Mouse (Mus musculus) heart, postnatal 0 days (tissue): ENCODE results near the gene Dclk1. TPM values are rescaled to one million over a fixed set of nuclear protein-coding genes. Genes with fewer than 3 reads are reported as not detected.

Experiments
- ATAC-seq: fragments of 200-750 bp; cut with Nextera tagmentation; 2 replicates; pipeline ENCODE4 v1.8.0; 2017; ENCODE audit warnings: low read depth, moderate number of reproducible peaks, moderate library complexity; ENCODE audit not compliant: insufficient read depth
- DNase-seq: peaks from one replicate; pipeline ENCODE4 v3.0.0-alpha.2; 2016; ENCODE audit warnings: low spot score
- H3K27ac ChIP-seq: fragments of 300-500 bp; sonication (generic); 2 replicates; pipeline ENCODE4 v1.5.1; 2014; ENCODE audit warnings: low read depth, mild to moderate bottlenecking
- H3K27me3 ChIP-seq: fragments of 300-500 bp; sonication (generic); 2 replicates; pipeline ENCODE4 v1.6.1; 2014; ENCODE audit warnings: low read length, mixed read lengths; ENCODE audit not compliant: control insufficient read depth, insufficient read depth
- H3K36me3 ChIP-seq: fragments of 300-500 bp; sonication (generic); replicated peaks from 2 replicates; pipeline ENCODE4 v1.6.1; 2014; ENCODE audit warnings: low read length, mixed read lengths; ENCODE audit not compliant: control insufficient read depth, insufficient read depth
- H3K4me1 ChIP-seq: fragments of 300-500 bp; sonication (generic); 2 replicates; pipeline ENCODE4 v1.6.1; 2014; ENCODE audit warnings: antibody characterized with exemption; ENCODE audit not compliant: control insufficient read depth, insufficient read depth
- H3K4me2 ChIP-seq: fragments of 300-500 bp; sonication (generic); 2 replicates; pipeline ENCODE4 v1.6.1; 2014; ENCODE audit warnings: low read depth, mild to moderate bottlenecking, low read length, moderate library complexity
- H3K4me3 ChIP-seq: fragments of 300-500 bp; sonication (generic); 2 replicates; pipeline ENCODE4 v1.5.1; 2014; ENCODE audit warnings: low read depth, low read length
- H3K9ac ChIP-seq: fragments of 300-500 bp; sonication (generic); replicated peaks from 2 replicates; pipeline ENCODE4 v1.6.1; 2014; ENCODE audit warnings: low read depth, low read length, mixed read lengths
- H3K9me3 ChIP-seq: fragments of 300-500 bp; sonication (generic); replicated peaks from 2 replicates; pipeline ENCODE4 v1.6.1; 2016; ENCODE audit warnings: low read length; ENCODE audit not compliant: control insufficient read depth
- CTCF ChIP-seq: IDR thresholded peaks from 2 replicates; pipeline ENCODE4 v1.5.1; 2016; ENCODE audit warnings: antibody characterized with exemption, control low read depth, low read depth
- EP300 ChIP-seq: IDR thresholded peaks from 2 replicates; pipeline ENCODE4 v1.6.1; 2016; ENCODE audit warnings: antibody characterized with exemption, low read depth
- WGBS: fragments of 180-500 bp; shearing (Covaris S2); extraction: QIAGEN DNeasy Blood & Tissue Kit; methylation state at CpG from one replicate; pipeline ENCODE4 v1.1.7; 2014; 5-methylcytosine and 5-hydroxymethylcytosine counted together
- polyA plus RNA-seq: library from polyadenylated mRNA; unstranded; fragments of >200 nt; fragmentation: Nextera tagmentation; extraction: Ambion mirVana; gene quantifications from 2 replicates; pipeline ENCODE4 v1.2.1, GENCODE M21; 2015
- total RNA-seq: library from RNA; depleted of rRNA; stranded (reverse); fragments of >200 nt; gene quantifications from 2 replicates; pipeline ENCODE4 v1.2.3, GENCODE M21; 2014; ENCODE audit warnings: low replicate concordance

The Dclk1 gene
- total and polyA plus RNA-seq, 2 experiments from 2014 or later = 4.9 to 18.7 TPM

DNA sequence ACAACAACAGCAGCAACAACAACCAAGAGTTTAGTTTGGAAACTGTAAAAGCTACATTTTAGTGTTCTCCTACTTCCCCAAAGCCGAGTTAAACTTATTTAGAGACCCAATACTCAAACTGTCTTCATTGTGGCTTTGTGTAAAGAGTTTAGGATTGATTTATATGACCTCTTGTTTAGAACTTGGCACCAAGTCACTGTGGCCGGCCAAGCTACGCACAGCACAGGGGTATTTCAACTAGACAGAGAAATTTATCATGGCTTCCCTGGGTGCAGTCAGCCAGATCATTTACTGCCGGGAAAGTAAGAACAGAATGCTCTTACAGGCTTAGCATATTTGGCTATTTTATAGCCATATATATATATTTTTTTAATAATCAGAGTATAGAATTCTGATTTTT lies 49.8 kb downstream of the Dclk1 start:
- H3K36me3 ChIP-seq = no peaks in the 10 kb centered on the region
- 84% methylated on average over 4 of the region's 4 CpGs for WGBS
- no peaks in the 10 kb centered on the region for H3K9me3 ChIP-seq
- no peak overlapping the region for H3K4me2 ChIP-seq
- TF ChIP-seq EP300 = no peak
- no peak for TF ChIP-seq CTCF
- DNase-seq (no peak), ATAC-seq (no peak)
- H3K9ac ChIP-seq = no peak overlapping the region
- H3K4me3 ChIP-seq = no peak overlapping the region
- no peaks in the 10 kb centered on the region for H3K4me1 ChIP-seq
- H3K27ac ChIP-seq = no peak overlapping the region
- H3K27me3 ChIP-seq = no peaks in the 10 kb centered on the region

DNA sequence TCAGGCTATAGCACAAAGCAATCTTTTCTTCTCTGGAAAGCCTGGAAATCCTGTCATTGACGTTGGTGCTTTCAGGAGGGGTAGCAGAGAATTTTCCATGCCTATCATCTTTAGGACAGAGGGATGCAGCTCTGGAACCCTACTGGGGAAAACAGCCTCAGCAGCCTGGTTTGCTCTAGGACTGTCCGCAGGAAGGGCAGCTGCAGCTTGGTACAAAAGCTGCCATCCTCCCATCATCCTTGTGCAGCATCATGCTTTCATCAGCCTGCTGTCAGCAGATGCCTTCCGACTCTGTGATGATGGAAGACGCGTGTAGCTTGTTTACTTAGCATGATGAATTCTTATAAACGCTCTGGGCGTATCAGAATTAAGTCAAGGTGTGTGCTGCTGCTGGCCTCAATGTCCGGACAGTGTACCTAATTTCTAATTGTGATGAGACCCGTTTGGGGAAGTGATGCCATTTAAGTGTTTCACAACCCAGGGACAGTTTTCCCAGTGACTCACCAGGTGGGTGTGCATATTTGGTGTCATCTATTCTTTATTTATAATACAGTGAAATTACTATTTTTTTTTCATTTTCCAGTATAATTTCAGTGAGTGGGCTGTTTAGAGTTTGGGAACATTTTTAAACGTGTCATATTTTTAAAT lies 50.7 kb downstream of the Dclk1 start:
- no peak for ATAC-seq
- no peak overlapping the region for H3K4me2 ChIP-seq
- TF ChIP-seq EP300 (no peak), CTCF (no peak)
- no peaks in the 10 kb centered on the region for H3K4me1 ChIP-seq
- no peaks in the 10 kb centered on the region for H3K36me3 ChIP-seq
- H3K9ac ChIP-seq = no peak overlapping the region
- no peak for DNase-seq
- H3K27me3 ChIP-seq = no peaks in the 10 kb centered on the region
- 73% methylated on average over 10 of the region's 10 CpGs for WGBS
- H3K4me3 ChIP-seq = no peak overlapping the region
- H3K27ac ChIP-seq = no peak overlapping the region
- no peaks in the 10 kb centered on the region for H3K9me3 ChIP-seq

DNA sequence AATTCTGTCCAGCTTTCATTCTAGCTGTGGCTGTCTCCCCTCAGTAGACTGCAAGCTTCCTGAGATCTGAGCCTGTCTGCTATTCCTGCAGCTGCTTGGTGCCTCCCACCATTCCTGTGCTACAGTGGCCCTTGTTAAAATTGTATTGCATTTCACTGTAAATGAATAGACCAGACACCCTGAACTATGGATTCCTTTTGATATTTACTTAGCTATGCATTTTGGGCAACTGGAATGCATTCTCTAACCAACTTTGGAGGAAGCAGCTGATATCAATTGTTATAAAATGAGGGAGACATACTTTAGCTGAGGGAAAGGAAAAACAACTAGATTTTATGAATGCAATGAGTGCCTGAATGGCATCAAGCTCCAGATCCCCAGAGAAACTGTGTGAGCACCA lies 63.5 kb downstream of the Dclk1 start:
- DNase-seq (no peak), ATAC-seq (no peak)
- H3K27me3 ChIP-seq = no peaks in the 10 kb centered on the region
- no peak overlapping the region for H3K4me2 ChIP-seq
- H3K27ac ChIP-seq = no peak overlapping the region
- H3K4me1 ChIP-seq = no peaks in the 10 kb centered on the region
- TF ChIP-seq EP300 (no peak), CTCF (no peak)
- no peaks in the 10 kb centered on the region for H3K9me3 ChIP-seq
- no peaks in the 10 kb centered on the region for H3K36me3 ChIP-seq
- H3K9ac ChIP-seq = no peak overlapping the region
- no peak overlapping the region for H3K4me3 ChIP-seq

DNA sequence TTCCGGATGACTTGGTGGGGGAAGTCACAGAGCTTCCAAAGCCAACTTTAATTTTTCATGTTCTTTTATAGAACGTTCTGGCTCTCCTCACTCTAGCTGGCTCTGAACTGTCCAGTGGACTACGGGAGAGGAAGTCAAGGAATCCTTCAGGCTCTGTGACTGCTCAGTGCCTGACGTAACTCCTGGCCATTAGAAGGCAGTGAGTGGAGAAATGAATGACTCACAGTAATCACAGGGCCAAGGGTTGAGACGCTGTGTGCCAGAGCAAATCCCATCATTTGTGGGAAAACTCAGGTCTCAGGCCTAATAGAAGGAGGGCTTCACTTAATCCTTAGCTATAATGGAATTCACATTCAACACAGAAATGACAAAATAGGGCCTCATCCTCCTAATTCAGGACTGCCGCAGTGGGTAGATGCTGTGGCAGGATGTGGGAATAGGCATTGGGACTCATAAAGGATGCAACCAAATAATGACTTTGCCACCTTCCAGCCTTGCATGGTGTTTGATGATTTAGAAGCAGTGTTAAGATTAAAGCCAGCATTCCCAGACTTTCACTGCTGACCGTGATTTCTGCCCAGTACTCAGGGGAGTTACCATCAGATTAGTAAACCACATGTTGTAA lies 65.5 kb downstream of the Dclk1 start:
- Histone ChIP-seq H3K4me2 (no peak overlapping the region), H3K9ac (no peak overlapping the region), H3K27ac (no peak overlapping the region), H3K9me3 (no peaks in the 10 kb centered on the region), H3K27me3 (no peaks in the 10 kb centered on the region), H3K36me3 (no peaks in the 10 kb centered on the region), H3K4me1 (no peaks in the 10 kb centered on the region), H3K4me3 (no peak overlapping the region)
- 55% methylated on average over 7 of the region's 7 CpGs for WGBS
- peak; percentile 83 for ATAC-seq
- TF ChIP-seq CTCF (no peak), EP300 (no peak)
- peak; percentile 61 for DNase-seq

DNA sequence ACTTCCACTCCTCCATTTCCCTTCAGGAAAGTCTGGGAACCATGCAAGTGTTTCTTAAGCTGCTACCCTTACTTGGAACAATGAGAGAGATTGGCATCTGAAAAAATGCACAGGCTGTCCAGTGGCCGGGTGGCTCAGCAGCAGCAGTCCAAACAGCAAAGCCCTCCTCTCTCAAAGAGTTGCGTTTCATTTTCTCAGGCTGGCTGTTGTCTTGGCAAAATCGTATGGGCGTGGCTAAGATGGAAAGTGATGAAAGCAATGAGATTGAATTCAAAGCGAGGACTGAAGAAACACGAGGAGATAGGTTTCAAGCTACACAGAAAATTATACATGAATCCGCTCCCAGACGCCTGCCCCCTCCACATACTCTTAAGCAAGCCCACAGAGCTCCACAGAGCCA lies 67.8 kb downstream of the Dclk1 start:
- WGBS = 56% methylated on average over 8 of the region's 8 CpGs
- DNase-seq = no peak
- H3K36me3 ChIP-seq = no peaks in the 10 kb centered on the region
- no peak overlapping the region for H3K27ac ChIP-seq
- no peak overlapping the region for H3K4me2 ChIP-seq
- no peak for ATAC-seq
- no peak for TF ChIP-seq EP300
- no peak for TF ChIP-seq CTCF
- H3K9me3 ChIP-seq = no peaks in the 10 kb centered on the region
- H3K27me3 ChIP-seq = no peaks in the 10 kb centered on the region
- no peaks in the 10 kb centered on the region for H3K4me1 ChIP-seq
- H3K4me3 ChIP-seq = no peak overlapping the region
- H3K9ac ChIP-seq = no peak overlapping the region

DNA sequence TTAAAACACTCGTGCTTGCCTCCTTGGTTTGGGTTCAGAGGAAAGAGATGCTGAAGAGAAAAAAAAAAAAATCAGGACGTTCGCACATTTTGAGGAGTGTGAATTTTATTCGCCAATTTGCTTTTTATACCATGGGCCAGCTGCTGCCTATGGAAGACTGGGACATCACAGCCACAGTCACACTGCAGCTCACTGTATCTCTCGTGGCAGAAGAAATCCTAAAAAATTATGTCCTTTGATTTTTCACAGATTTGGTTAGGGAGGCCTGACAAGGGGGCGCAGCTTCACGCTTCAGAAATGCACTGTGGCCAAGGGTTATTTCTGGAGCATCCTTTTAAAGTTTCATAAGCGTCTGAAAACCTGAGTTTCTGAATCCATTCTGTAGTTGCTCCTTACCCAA lies 73.7 kb downstream of the Dclk1 start:
- no peak overlapping the region for H3K9ac ChIP-seq
- no peaks in the 10 kb centered on the region for H3K9me3 ChIP-seq
- DNase-seq (no peak), ATAC-seq (no peak)
- WGBS = 71% methylated on average over 8 of the region's 8 CpGs
- TF ChIP-seq EP300 = no peak
- no peak for TF ChIP-seq CTCF
- no peaks in the 10 kb centered on the region for H3K27me3 ChIP-seq
- no peaks in the 10 kb centered on the region for H3K4me1 ChIP-seq
- no peak overlapping the region for H3K4me2 ChIP-seq
- no peak overlapping the region for H3K4me3 ChIP-seq
- no peak overlapping the region for H3K27ac ChIP-seq
- H3K36me3 ChIP-seq = no peaks in the 10 kb centered on the region
